Mouse (Mus musculus) ovary, adult 18-20 months (tissue): ENCODE results near the gene Acvr1b.
A peak's percentile ranks its signal among the peaks of the same experiment; 100 is the strongest.

Experiments
- DNase-seq: peaks from one replicate; pipeline ENCODE4 v3.0.0; 2022; ENCODE audit warnings: low spot score, mixed read lengths

The Acvr1b gene

DNA sequence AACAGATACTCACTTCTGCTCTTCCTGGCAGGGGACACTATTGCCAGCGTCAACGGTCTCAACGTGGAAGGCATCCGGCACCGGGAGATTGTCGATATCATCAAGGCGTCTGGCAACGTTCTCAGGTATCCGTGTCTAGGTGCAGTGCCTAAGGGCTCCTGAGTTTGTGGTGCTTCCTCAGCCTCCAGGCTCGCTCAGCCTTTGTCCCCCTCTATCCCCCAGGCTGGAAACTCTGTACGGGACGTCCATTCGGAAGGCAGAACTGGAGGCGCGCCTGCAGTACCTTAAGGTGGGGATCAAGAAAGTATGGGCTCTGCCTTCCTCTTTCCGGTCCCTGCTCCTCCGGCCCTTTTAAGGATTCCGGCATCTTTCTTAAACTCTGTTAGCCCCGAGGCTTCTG is 56.6 kb downstream of the Acvr1b start:
- DNase-seq = no peak

DNA sequence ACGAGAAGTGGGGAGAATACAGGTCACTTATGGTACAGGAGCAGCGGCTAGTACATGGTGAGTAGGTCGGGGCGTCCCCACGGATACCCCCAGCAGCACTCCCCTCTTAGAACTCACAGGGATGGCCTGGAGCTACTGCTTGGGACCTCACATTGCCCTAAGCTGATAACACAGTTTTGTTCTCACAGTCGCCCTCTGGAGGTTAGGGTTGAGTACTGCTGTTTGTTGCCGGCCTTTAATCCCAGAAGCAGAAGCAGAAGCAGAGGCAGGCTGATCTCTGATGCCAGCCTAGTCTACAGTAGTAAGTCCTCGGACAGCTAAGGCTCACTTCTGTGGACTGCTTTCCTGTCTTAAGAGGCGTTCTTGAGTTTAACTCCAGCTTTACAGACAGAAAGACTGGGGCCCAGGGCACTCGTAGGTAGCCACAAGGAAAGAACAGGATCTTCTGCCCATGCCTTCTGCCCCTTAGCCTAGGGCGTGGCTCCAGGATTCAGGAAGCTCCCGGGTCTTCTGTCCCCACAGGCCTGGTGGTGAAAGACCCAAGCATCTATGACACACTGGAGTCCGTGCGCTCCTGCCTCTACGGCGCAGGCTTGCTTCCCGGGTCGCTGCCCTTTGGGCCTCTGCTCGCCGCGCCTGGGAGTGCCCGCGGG is 57.3 kb downstream of the Acvr1b start:
- no peak for DNase-seq

- no peak for DNase-seq
These were observed 57.8 kb downstream of the Acvr1b start for GRCm38 (mm10) chr15:101231648-101232180.

DNA sequence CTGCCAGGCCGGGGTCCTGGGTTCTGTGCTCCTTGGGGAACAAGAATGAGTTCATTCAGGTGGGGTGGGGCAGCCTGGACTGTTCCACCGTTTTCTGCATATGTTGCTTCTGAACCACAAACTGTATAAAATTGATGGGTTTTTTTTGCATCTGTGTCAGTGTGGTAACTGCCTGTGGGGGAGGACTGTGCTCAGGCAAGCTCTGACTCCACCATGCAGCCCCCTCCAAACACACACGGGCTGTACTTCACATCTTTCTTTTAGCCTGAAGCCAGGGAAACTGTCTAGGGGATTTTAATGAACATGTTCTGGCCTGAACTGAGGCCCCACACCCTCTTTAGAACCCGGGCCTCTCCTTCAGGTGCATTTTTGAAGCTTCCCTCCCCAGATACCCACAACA is 58.7 kb downstream of the Acvr1b start:
- DNase-seq = no peak

DNA sequence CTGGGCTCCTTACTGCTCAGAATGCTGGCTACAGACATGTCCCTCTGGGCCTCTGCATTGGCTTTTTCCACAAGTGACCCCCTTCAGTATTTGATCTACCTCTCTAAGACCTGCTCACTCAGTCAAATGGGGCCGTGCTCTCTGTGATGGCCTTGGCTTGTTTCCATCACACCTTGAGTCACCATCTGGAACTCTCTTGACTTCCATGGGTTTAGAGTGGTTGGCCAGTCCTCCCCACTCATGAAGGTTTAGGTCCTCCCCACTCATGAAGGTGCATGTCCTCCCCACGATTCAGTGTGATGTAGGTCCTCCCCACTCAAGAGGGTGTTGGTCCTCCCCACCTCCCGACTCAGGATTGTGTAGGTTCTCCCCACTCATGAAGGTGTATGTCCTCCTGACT is 59.3 kb downstream of the Acvr1b start:
- DNase-seq = no peak

- DNase-seq = no peak
These were observed 59.9 kb downstream of the Acvr1b start for GRCm38 (mm10) chr15:101233641-101234275.

- no peak for DNase-seq
These were observed 60.9 kb downstream of the Acvr1b start for GRCm38 (mm10) chr15:101234611-101235341.

DNA sequence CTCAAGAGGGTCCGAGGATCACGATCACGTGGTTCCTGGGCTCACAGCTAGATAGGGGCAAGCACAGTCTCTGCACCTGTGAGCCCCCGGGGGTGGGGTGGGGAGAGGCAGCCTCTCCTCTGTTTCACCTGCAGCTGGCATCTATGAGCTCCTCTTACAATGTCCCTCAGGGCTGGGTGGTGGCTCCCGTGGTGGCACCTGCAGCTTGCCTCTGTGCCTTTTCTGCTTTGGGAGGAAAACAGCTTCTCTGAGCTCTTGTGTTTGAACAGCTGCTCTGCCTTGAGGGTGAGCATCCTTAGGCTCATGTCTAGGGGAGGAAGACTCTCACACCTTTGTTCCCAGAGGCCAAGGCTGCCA is 61.5 kb downstream of the Acvr1b start:
- DNase-seq = no peak

GRCm38 (mm10) chr15:101235728-101236327 is 62.0 kb downstream of the Acvr1b start:
- DNase-seq = no peak

- no peak for DNase-seq
These were observed 63.0 kb downstream of the Acvr1b start for GRCm38 (mm10) chr15:101236878-101237277.

DNA sequence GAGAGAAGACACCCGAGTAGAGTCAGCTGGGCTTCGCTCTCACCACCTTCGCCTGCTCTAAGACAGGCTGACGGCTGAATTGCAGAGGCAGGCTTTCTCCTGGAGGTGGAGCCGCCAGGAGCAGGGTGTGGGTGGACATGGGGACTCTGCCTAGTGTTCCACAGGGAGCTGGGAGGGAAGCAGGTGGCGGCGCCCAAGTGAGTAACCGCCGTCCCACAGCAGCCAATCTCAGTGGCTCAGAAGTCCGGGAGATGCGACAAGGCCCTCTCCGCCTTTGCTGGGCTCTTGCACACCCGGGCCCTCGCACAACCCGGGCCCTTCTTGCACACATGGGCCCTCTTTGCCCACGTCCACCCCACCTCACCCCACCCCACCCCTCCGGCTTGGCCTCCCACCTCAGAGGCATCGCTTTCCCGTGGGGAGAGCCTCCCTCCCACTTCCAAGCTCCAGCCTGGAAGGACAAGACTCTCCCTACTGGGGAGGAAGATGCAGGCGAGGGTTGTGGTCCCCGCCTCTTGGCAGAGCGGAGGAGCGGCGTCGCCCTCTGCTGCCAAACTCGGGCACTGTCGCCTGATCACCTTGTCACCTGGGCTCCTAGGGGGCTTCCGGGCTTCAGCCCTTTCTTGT is 65.1 kb downstream of the Acvr1b start:
- no peak for DNase-seq

- no peak for DNase-seq
These were observed 66.0 kb downstream of the Acvr1b start for GRCm38 (mm10) chr15:101239821-101240220.

DNA sequence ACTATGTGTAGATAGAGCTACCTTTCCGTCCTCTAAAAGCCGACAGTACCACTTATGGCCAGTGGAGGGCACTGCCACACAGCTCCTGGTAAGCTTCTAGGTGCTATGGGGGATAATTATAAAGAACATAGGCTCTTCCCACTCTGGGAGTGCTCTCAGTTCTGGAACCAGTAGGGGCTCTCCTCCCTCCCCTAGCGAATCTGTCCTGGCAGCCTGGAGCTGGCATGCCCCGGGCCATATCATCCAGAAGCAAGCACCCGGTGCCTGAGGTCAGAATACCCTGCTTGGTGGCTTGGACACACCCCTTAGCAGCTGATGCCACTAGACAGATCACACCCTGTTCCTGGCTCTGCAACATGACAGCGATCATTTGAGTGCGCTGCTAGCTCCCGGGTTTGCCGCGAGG is 66.9 kb downstream of the Acvr1b start:
- DNase-seq = peak; percentile 76

GRCm38 (mm10) chr15:101241236-101241635 is 67.4 kb downstream of the Acvr1b start:
- peak; percentile 32 for DNase-seq

- no peak for DNase-seq
These were observed 68.0 kb downstream of the Acvr1b start for GRCm38 (mm10) chr15:101241853-101242252.

DNA sequence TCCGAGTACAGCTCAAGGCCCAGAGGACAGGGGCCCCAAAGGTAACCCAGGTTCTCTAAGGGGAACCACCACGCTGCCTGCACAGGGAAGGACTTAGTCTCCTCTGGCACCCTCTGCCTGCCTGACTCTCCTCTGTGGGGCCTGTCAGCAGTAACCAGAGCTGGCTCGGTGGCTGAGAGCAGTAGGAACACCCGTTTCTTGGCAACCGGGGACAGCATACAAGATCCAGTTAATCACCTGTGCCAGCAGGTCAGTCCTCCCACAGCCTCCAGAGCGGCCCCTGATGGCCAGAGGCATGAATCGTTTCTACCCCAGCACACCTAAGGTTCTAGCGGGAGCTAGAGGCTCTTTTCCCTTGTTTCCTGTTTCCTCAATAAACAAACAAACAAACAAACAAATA is 68.8 kb downstream of the Acvr1b start:
- peak; percentile 42 for DNase-seq

GRCm38 (mm10) chr15:101244012-101244411 is 70.1 kb downstream of the Acvr1b start:
- no peak for DNase-seq

DNA sequence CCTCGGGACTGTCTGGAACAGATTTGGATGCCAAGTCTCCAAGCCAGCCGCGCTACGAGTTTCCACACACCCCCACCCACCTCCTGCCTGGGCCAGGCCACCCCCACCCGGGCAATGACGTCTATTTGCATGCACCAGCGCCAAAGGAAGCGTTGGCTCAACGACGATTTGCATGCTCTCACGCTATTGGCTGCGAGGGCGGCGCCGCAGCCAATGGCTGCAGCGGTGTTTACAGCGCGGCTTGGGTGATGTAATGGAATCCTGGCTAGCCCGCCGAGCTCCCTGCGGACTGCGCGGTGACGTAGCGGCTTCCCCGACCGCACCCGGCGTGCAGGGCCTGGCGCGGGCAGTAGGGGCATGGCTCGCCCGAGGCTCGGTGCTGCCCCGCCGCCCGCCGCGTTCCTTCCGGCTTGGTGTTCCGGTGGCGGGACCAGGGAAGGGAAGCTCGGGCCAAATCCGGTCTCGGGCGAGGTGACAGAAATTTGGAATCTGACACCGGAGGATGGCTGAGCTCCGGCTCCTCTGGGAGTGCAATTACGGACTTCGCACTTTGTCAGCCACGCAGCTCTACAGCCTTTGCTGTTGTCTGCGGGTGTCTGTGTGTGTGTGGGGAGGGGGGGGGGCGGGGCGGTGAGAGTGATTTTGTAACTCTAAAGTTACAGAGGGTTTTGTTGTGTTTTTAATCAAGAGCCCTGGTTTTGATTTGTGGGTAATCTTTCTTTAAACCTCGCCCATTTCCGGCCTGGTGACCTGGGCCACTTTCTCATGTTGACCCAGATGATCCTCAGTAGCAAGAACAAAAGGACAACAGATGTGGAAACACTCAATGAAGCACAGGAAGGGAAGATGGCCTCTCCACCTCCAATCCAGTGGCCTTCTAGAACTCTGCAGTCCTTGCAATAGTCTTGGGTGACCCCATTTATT is 72.6 kb downstream of the Acvr1b start:
- peak; percentile 98 for DNase-seq

DNA sequence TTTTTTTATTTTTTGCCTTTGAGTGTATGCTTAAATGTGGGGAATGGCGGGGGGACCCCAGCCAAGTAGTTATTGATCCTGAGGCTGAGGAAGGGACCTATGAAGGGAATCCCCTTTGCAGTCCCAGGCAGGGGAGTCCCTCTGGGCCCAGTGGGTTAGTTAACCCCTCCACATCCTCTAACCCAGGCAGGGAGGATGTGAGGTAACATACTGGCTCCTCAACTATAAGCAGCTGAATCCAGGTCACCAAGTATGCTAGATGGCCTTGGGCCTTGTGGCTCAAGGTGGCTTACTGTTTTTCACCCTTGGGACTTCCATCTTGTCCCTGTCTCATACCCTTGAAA is 73.3 kb downstream of the Acvr1b start:
- DNase-seq = no peak

DNA sequence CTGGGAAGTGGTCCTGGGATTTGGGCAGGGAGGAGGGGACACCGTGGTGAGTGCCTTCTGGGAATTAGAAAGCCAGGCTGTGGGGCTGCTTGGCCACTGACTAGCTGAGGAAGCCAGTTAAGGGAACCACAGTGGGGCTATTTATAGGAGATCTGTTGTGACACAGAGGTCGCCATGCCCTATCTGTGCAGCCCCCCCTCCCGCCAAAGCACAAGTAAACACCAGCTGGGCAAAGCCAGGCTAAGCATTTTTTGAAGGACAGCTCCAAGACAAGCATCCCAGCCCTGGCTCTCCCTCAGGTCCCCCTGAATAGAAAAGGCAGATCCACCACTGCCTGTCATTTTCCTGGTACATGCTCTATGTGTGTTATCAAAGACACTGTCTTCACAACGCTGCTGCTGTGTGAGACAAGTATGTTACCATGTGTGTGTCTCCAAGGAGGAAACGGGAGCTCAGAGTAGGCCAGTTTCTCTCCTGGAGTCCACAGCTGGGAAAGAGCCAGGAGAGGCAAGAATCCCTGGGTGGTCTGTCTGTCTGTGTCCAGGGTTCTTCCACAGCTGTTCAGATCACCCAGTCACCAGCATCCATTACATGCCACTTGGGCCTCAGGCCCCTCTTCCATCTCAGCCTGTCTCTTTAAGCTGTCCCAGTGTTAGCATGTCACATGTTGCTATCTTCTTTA is 74.3 kb downstream of the Acvr1b start:
- peak; percentile 78 for DNase-seq
